Mouse (Mus musculus) liver, embryonic 14.5 days (tissue): ENCODE measurements at regions not wholly inside any gene's neighbourhood (a gene's known extent, or its start where the extent isn't known, plus 50 kb on each side); places are given as distances from the start of the nearest gene placed in this dataset.

Experiments used
- ATAC-seq: fragments of 200-750 bp; cut with Nextera tagmentation; 2 replicates; pipeline ENCODE4 v1.8.0; 2017; ENCODE audit warnings: moderate number of reproducible peaks, mild to moderate bottlenecking, moderate library complexity; ENCODE audit not compliant: insufficient read depth
- DNase-seq, 3 experiments: peaks; one replicate each; pipeline ENCODE4 v3.0.0-alpha.2; 2012 to 2013; ENCODE audit warnings: low read depth in 3 of 3, low spot score in 3 of 3
- H3K27ac ChIP-seq: fragments of 300-500 bp; sonication (generic); 2 replicates; pipeline ENCODE4 v1.5.1; 2014; ENCODE audit warnings: moderate library complexity, mild to moderate bottlenecking, control low read depth, inconsistent platforms
- H3K27me3 ChIP-seq: fragments of 300-500 bp; sonication (generic); 2 replicates; pipeline ENCODE4 v1.6.1; 2014; ENCODE audit warnings: mild to moderate bottlenecking, low read length, moderate library complexity; ENCODE audit not compliant: control insufficient read depth, insufficient read depth
- H3K36me3 ChIP-seq: fragments of 300-500 bp; sonication (generic); replicated peaks from 2 replicates; pipeline ENCODE4 v1.6.1; 2014; ENCODE audit warnings: low read depth; ENCODE audit not compliant: control insufficient read depth, insufficient read depth
- H3K4me1 ChIP-seq, 2 experiments: fragments of 200-500 bp in 1 of 2; fragments of 300-500 bp in 1 of 2; sonication (generic) in 1 of 2; replicated peaks; 2 replicates each; pipeline ENCODE4 v1.6.1; 2012 to 2014; ENCODE audit warnings: antibody characterized with exemption in 1 of 2, inconsistent platforms in 1 of 2, low read length in 1 of 2; ENCODE audit not compliant: control insufficient read depth in 2 of 2, insufficient read depth in 2 of 2
- H3K4me2 ChIP-seq: fragments of 300-500 bp; sonication (generic); 2 replicates; pipeline ENCODE4 v1.6.1; 2014; ENCODE audit warnings: low read depth, mild to moderate bottlenecking, control low read depth, moderate library complexity
- H3K4me3 ChIP-seq, 2 experiments: fragments of 200-500 bp in 1 of 2; fragments of 300-500 bp in 1 of 2; sonication (generic) in 1 of 2; 2 replicates each; pipeline ENCODE4 v1.5.1; 2012 to 2014; ENCODE audit warnings: low read depth in 2 of 2, low read length in 2 of 2, mild to moderate bottlenecking in 2 of 2, control low read depth in 1 of 2, inconsistent platforms in 1 of 2, moderate library complexity in 1 of 2; ENCODE audit not compliant: insufficient read depth in 1 of 2
- H3K9ac ChIP-seq: fragments of 300-500 bp; sonication (generic); replicated peaks from 2 replicates; pipeline ENCODE4 v1.6.1; 2014; ENCODE audit warnings: mild to moderate bottlenecking, control low read depth, moderate library complexity
- H3K9me3 ChIP-seq: fragments of 300-500 bp; sonication (generic); 2 replicates; pipeline ENCODE4 v1.6.1; 2016; ENCODE audit warnings: low read length, mixed read lengths; ENCODE audit not compliant: control insufficient read depth
- CTCF ChIP-seq: IDR thresholded peaks from 2 replicates; pipeline ENCODE4 v1.5.1; 2016; ENCODE audit warnings: antibody characterized with exemption, low read depth, control low read depth
- EP300 ChIP-seq: IDR thresholded peaks from 2 replicates; pipeline ENCODE4 v1.6.1; 2016; ENCODE audit warnings: antibody characterized with exemption, low read depth
- WGBS: fragments of 180-500 bp; shearing (Covaris S2); extraction: QIAGEN DNeasy Blood & Tissue Kit; methylation state at CpG from one replicate; pipeline ENCODE4 v1.1.7; 2014; ENCODE audit not compliant: insufficient replicate concordance; 5-methylcytosine and 5-hydroxymethylcytosine counted together

DNA sequence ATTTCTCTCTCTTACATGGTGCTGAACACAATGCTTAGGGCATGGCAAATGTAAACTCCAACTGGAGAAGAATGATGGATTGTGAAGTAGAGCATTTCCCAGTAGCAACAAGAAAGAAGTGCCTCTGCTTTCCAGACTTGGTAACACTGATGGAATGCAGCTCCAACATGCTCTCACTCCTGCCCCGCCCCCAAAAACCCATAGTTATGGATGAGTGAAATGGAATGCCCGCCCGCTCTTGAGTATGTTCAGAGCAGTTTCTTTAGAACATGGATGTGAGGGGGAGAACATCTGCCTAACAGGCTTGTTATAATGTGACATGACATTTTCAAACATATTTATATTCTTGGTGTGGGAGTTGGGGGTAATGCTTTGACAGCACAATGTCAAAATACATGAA, 517.2 kb upstream of the Tnc start:
- H3K4me2 ChIP-seq = no peak overlapping the region
- TF ChIP-seq CTCF (no peak), EP300 (no peak)
- H3K27me3 ChIP-seq = no peaks in the 10 kb centered on the region
- H3K9ac ChIP-seq = no peak overlapping the region
- no peak overlapping the region for H3K27ac ChIP-seq
- 59% methylated on average over 3 of the region's 3 CpGs for WGBS
- no peaks in the 10 kb centered on the region for H3K4me1 ChIP-seq
- ATAC-seq = no peak
- no peak for DNase-seq
- H3K9me3 ChIP-seq = no peaks in the 10 kb centered on the region
- no peaks in the 10 kb centered on the region for H3K36me3 ChIP-seq
- H3K4me3 ChIP-seq = no peak overlapping the region

DNA sequence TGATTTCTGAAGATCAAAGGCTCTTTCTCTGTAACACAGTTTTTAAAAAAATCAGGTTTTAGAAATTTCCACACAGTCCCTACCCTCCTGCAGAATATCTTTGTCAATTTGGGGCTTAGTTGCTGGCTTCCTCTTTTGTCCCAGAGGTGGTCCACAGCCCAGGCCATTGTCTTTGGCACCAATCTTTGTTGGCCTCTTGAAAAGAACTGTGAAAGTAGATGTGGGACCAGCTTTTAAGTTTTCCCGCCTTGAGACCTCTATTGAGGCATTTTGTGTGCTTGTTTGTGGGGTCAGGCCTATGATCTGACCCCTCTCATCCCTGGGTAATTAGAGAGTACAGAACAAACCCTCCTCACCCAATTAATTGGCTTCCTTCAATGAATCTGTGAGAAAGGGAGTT, 523.9 kb upstream of the Tnc start:
- TF ChIP-seq CTCF (no peak), EP300 (no peak)
- no peak overlapping the region for H3K4me3 ChIP-seq
- DNase-seq = no peak
- H3K27ac ChIP-seq = no peak overlapping the region
- no peak for ATAC-seq
- H3K9ac ChIP-seq = no peak overlapping the region
- no peaks in the 10 kb centered on the region for H3K9me3 ChIP-seq
- 18% methylated on average over 1 of the region's 1 CpGs for WGBS
- H3K4me2 ChIP-seq = no peak overlapping the region
- H3K27me3 ChIP-seq = no peaks in the 10 kb centered on the region
- no peaks in the 10 kb centered on the region for H3K36me3 ChIP-seq
- no peaks in the 10 kb centered on the region for H3K4me1 ChIP-seq

DNA sequence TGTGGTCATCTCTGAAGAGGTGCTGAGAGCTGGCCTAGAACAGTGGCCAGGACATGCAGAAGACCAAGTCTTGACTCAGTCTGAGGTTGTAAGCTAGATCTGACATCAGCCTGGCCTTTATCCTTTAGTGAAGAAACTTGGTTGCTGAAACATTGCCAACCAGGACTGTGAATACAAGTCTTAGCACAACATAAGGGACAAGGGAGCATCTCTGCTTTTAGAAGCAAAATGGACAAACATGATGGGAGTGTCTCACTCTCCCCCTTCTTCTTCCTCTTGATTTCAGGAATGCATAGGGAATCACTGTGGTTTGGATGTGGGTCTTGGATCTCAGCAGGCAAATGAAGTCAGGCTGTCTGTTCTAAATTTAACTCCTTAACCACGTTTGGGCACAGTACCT, 529.1 kb upstream of the Tnc start:
- WGBS = 15% methylated on average over 1 of the region's 1 CpGs
- Histone ChIP-seq H3K27me3 (no peaks in the 10 kb centered on the region), H3K9ac (no peak overlapping the region), H3K4me2 (no peak overlapping the region), H3K4me3 (no peak overlapping the region), H3K4me1 (no peaks in the 10 kb centered on the region), H3K36me3 (no peaks in the 10 kb centered on the region), H3K9me3 (no peaks in the 10 kb centered on the region), H3K27ac (no peak overlapping the region)
- no peak for ATAC-seq
- no peak for DNase-seq
- TF ChIP-seq EP300 (no peak), CTCF (no peak)

DNA sequence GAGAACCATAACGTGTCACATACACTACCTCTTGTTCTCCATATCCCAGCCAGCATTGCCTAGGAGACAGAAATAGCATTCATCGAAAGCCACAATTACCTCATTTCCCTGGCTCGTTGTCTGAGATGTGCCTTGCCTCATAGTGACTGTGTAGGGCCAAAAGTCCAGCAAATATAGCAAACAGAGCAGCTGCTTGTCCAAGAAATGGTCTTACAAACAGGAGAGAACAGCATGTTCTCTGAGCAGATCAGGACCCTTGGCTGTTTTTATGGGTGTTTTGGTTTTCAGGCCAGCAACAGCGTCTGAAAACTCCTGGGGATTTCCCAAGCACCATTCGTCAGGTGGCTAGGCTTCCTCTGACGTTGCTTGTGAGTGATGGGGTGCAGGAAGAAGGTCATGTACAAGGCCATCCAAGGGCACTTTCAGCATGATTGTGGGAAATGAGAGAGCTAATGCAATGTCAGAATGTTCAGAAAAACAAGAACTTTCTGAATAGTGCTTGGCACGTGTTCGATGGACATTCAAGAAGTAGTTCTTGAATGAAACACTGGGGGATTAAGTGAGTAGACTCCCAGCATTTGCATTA, 528.9 kb upstream of the Pappa start:
- 51% methylated on average over 8 of the region's 8 CpGs for WGBS
- Histone ChIP-seq H3K36me3 (no peaks in the 10 kb centered on the region), H3K9me3 (no peaks in the 10 kb centered on the region), H3K27me3 (no peaks in the 10 kb centered on the region), H3K9ac (no peak overlapping the region), H3K4me1 (no peaks in the 10 kb centered on the region), H3K4me2 (no peak overlapping the region), H3K27ac (no peak overlapping the region), H3K4me3 (no peak overlapping the region)
- DNase-seq (no peak), ATAC-seq (no peak)
- TF ChIP-seq EP300 (no peak), CTCF (no peak)

DNA sequence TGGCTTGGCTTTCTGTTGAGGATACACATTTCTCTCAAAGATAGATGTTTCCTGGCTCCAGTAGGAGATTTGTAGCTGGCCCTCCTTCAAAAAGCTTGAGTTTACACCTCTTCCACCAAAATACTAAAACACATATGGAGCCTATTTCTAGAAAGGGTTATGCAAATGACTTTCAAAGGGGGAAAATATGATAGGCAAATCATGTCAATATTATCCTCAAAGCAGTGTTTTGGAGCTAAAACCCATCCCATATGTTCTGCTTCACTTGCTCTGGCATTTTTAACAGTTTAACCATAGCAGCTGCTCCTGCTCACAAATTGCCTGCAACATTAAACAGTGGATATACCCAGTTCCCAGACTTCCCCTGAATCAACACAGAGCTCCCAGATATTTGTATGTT, 525.5 kb upstream of the Pappa start:
- H3K27ac ChIP-seq = no peak overlapping the region
- DNase-seq = no peak
- no peaks in the 10 kb centered on the region for H3K9me3 ChIP-seq
- no peak overlapping the region for H3K4me2 ChIP-seq
- H3K9ac ChIP-seq = no peak overlapping the region
- TF ChIP-seq EP300 = no peak
- no peak for TF ChIP-seq CTCF
- H3K36me3 ChIP-seq = no peaks in the 10 kb centered on the region
- H3K4me1 ChIP-seq = no peaks in the 10 kb centered on the region
- no peaks in the 10 kb centered on the region for H3K27me3 ChIP-seq
- ATAC-seq = no peak
- H3K4me3 ChIP-seq = no peak overlapping the region
